Mouse (Mus musculus) megakaryocyte, embryonic 14.5 days (primary cell): ENCODE measurements at regions not wholly inside any gene's neighbourhood (a gene's known extent, or its start where the extent isn't known, plus 50 kb on each side); places are given as distances from the start of the nearest gene placed in this dataset.
"Not testable (repeated sequence)": the region's sequence is repeated elsewhere in the genome, so short reads cannot be mapped to it uniquely, and the experiment has no call there.

Experiments
- H3K27me3 ChIP-seq: replicated peaks from 2 replicates; pipeline ENCODE3; 2012; ENCODE audit warnings: inconsistent platforms
- H3K36me3 ChIP-seq: replicated peaks from 2 replicates; pipeline ENCODE3; 2012; ENCODE audit warnings: low read length, inconsistent platforms, mixed read lengths
- H3K4me1 ChIP-seq: 2 replicates; pipeline ENCODE4 v1.6.1; 2012; ENCODE audit warnings: inconsistent platforms
- H3K4me3 ChIP-seq: replicated peaks from 2 replicates; pipeline ENCODE3; 2012; ENCODE audit warnings: moderate library complexity, mild to moderate bottlenecking, inconsistent platforms
- H3K9me3 ChIP-seq: 2 replicates; pipeline ENCODE4 v1.6.1; 2012; ENCODE audit warnings: inconsistent platforms
- FLI1 ChIP-seq: IDR thresholded peaks from 2 replicates; pipeline ENCODE4 v1.6.1; 2012; ENCODE audit warnings: low read length, inconsistent platforms, mixed read lengths
- GATA1 ChIP-seq: IDR thresholded peaks from 3 replicates; pipeline ENCODE4 v1.6.1; 2012; ENCODE audit warnings: mixed read lengths, low read length, inconsistent platforms, borderline replicate concordance

DNA sequence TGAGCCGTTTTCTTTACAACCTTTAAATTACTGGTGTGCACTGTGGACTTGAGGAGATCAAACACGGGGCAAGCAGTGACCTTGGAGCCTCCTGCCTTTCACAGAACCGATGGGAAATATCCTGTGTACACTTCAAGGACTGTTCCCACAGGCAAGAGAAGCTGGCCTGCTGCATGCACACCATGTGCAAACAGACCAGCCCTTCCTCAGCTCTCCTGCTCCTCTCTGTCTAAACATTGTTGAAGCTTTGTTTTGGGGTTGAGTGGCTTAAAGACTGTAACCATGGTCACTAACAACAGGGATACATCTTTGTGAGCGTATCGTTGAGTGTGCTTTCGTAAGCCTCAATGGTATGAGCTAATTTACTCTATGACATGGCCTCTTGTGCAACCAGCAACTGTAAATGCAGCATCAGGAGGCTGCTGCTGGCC lies 50.2 kb upstream of the Agps start:
- TF ChIP-seq GATA1 (no peak), FLI1 (no peak)
- no peaks in the 10 kb centered on the region for H3K27me3 ChIP-seq
- H3K4me3 ChIP-seq = peak overlapping the region; percentile 4
- H3K4me1 ChIP-seq = peaks cover 66% of the 10 kb centered on the region
- H3K36me3 ChIP-seq = peaks cover 35% of the 10 kb centered on the region
- no peaks in the 10 kb centered on the region for H3K9me3 ChIP-seq

DNA sequence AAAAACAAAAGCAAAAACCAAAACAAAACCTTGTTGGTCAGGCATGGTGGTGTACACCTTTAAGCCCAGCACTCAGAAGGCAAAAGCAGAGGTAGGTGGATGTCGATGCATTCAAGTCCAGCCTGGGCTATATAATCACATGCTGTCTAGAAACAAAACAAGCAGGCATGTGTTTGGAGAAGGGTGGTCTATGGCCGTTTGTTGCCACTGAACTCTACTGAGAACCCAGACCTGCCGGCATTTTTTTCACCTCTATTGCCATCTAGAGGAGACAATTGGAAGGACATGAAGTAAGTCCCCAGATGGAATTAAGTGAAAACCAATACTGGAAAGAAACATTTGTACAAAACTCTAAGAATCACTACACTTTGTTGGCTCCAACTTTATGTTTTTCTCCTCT lies 50.9 kb upstream of the Agps start:
- H3K9me3 ChIP-seq = no peaks in the 10 kb centered on the region
- H3K4me3 ChIP-seq = peak overlapping the region; percentile 62
- TF ChIP-seq GATA1 (no peak), FLI1 (no peak)
- peaks cover 34% of the 10 kb centered on the region for H3K36me3 ChIP-seq
- H3K4me1 ChIP-seq = peaks cover 70% of the 10 kb centered on the region
- H3K27me3 ChIP-seq = no peaks in the 10 kb centered on the region

DNA sequence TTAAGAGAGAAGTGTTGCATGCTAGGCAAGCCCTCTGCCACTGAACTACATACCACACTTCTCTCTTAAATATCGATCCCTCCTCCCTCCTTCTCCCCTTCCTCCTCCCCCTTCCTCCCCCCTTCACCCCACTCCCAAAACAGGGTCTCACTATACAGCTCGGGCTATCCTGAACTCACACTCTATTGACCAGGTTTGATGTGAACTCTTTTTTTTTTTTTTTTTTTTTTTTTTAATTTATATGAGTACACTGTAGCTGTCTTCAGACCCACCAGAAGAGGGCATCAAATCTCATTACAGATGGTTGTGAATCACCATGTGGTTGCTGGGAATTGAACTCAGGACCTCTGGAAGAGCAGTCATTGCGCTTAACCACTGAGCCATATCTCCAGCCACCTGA lies 53.3 kb upstream of the Agps start:
- Histone ChIP-seq H3K4me3 (peak overlapping the region; percentile 90), H3K36me3 (peaks cover 30% of the 10 kb centered on the region), H3K4me1 (peaks cover 87% of the 10 kb centered on the region)
- H3K9me3 ChIP-seq, H3K27me3 ChIP-seq: not testable (repeated sequence)

DNA sequence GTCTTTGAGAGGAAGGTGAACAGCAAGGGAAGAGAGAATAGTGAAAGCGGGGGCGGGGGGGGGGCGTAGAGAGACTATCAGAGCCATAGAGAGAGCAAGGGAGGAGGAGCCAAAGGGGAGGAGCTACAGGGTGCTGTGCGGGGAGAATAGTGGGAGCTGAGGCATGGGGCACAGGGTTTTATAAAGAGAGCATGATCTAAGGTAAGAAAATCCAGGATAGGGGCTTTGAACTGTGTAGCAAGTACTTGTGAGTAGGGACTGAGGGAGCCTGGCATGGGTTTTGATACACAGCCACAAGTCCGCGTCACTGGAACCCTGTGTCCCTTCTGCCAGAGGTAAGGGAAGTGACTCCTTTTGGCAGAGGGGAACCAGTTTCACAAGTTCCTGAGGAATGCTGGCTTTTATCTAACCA lies 54.9 kb upstream of the Agps start:
- Histone ChIP-seq H3K4me1 (peaks cover 97% of the 10 kb centered on the region), H3K4me3 (peak overlapping the region; percentile 90), H3K36me3 (peaks cover 24% of the 10 kb centered on the region), H3K27me3 (no peaks in the 10 kb centered on the region), H3K9me3 (no peaks in the 10 kb centered on the region)
- TF ChIP-seq FLI1 (no peak), GATA1 (no peak)

DNA sequence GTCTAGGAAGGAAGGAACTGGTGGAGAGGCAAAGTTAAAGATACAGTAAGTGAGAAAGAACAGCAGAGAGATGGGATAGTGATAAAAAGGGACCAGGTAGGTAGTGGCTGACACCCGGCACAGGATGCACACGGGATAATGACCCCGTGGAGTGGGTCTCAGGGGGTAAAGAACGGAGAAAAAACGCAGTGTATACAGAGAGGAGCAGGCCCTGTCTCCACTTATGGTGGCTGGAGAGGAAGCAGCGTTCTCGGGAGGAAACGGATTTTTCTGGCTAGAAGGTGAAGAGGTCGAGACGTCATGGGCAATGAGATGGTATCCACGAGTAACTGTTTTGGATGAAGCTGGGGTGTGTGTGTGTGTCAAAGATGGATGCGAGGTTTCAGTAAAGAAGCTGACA lies 55.4 kb upstream of the Agps start:
- H3K4me1 ChIP-seq = peaks cover 97% of the 10 kb centered on the region

DNA sequence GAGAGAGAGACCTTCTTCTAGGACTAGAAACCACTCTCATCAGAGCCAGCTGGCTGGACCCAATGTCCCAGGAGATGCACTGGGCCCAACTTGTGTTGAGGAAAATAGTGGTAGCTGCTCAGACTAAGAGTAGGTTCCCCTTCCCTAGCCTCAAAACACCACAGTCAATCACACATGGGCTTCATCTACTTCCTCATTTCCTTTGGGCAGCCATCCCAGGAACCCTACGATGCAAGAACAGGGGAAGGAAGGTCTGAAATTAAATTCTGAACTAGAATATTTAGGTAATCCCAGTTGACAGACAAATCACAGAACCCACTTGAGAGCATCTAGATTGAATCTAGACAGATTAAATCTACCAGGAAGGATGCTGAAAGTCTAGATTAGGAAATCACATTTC lies 56.8 kb upstream of the Agps start:
- peaks cover 97% of the 10 kb centered on the region for H3K4me1 ChIP-seq
- H3K4me3 ChIP-seq = peak overlapping the region; percentile 62
- H3K36me3 ChIP-seq = peaks cover 9% of the 10 kb centered on the region
- TF ChIP-seq FLI1 (no peak), GATA1 (no peak)
- no peaks in the 10 kb centered on the region for H3K27me3 ChIP-seq
- H3K9me3 ChIP-seq = no peaks in the 10 kb centered on the region

More for the DNA sequence above, 55.4 kb upstream of the Agps start:
- Histone ChIP-seq H3K9me3 (no peaks in the 10 kb centered on the region), H3K36me3 (peaks cover 19% of the 10 kb centered on the region), H3K4me3 (peak overlapping the region; percentile 90), H3K27me3 (no peaks in the 10 kb centered on the region)
- TF ChIP-seq FLI1 (no peak), GATA1 (no peak)

DNA sequence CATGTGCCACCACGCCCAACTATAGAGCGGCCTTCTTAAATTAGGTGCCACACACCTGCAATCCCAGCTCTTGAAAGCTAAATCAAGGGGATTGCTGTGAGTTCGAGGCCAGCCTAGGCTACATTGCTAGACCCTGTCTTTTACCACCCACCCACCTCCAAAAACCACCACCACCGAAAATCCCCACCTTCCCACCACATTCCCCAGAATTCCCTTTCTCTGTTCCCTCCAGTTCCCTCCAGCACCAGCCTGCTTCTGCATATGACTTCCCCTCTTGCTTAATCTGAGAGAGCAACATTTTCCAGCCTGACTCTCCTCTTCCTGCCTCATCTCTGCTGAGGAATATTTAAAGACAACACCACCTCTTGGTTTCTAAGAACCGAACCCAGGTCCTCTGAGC lies 58.5 kb upstream of the Agps start:
- no peaks in the 10 kb centered on the region for H3K9me3 ChIP-seq
- H3K4me3 ChIP-seq = peak overlapping the region; percentile 81
- no peaks in the 10 kb centered on the region for H3K36me3 ChIP-seq
- H3K4me1 ChIP-seq = peaks cover 98% of the 10 kb centered on the region
- TF ChIP-seq FLI1 (no peak), GATA1 (no peak)
- H3K27me3 ChIP-seq = no peaks in the 10 kb centered on the region

DNA sequence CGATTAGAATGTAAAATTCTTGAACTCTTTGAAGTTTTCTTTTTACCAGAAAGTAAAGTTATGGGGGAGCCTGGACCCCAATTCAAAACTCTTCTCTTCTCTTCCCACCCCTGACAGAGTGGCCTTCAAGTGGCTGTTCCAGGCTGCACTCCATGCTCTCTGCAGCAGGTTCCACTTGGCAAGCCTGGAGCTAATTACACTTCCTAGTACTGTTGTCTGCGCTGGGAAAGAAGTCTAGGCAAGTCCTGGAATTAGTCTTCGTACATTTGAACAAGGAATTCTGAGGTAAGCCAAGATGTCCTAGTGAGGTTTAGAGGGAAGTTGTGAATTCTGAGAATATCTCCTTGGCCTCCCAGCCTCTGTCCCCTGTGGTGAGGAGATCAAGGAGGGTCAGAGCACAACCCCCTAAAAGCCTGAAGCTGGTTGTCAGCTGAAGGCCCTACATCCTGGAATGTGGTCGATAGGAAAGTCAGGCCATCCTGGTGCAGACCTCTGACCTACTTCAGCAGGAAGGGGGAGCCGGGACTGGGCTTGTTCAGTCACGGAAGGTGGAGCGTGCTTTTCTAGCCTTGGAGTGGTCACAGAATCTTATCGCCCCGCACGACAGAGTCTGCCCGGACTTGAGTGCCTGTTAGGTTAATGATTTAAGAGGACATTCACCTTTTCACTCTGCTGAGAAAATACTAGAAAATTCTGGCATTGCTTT lies 59.6 kb upstream of the Agps start:
- TF ChIP-seq FLI1 = no peak
- TF ChIP-seq GATA1 = no peak
- peaks cover 98% of the 10 kb centered on the region for H3K4me1 ChIP-seq

DNA sequence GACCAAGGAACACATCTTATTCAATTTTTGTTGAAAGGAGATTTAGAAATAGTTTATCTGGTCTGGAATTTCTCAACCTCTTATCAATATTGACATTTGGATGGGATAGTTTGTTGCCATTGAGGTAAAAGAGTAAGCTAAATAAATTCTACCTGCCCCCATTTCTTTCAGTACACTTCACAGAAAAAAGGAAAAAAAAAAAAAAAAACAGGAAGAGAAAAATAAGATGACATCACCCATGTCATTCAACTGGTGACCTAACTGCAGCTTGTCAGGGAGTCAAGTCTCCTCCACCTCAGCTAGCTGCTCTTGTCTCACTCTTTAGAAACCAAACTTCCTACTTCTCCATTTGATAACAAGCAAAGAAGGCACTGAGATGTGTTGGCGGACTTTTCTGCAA lies 61.3 kb upstream of the Agps start:
- Histone ChIP-seq H3K36me3 (no peaks in the 10 kb centered on the region), H3K4me1 (peaks cover 98% of the 10 kb centered on the region), H3K9me3 (no peaks in the 10 kb centered on the region), H3K4me3 (no peak overlapping the region), H3K27me3 (no peaks in the 10 kb centered on the region)
- no peak for TF ChIP-seq GATA1
- no peak for TF ChIP-seq FLI1

More for the DNA sequence above, 59.6 kb upstream of the Agps start:
- Histone ChIP-seq H3K9me3 (no peaks in the 10 kb centered on the region), H3K36me3 (no peaks in the 10 kb centered on the region), H3K4me3 (peak overlapping the region; percentile 75), H3K27me3 (no peaks in the 10 kb centered on the region)

DNA sequence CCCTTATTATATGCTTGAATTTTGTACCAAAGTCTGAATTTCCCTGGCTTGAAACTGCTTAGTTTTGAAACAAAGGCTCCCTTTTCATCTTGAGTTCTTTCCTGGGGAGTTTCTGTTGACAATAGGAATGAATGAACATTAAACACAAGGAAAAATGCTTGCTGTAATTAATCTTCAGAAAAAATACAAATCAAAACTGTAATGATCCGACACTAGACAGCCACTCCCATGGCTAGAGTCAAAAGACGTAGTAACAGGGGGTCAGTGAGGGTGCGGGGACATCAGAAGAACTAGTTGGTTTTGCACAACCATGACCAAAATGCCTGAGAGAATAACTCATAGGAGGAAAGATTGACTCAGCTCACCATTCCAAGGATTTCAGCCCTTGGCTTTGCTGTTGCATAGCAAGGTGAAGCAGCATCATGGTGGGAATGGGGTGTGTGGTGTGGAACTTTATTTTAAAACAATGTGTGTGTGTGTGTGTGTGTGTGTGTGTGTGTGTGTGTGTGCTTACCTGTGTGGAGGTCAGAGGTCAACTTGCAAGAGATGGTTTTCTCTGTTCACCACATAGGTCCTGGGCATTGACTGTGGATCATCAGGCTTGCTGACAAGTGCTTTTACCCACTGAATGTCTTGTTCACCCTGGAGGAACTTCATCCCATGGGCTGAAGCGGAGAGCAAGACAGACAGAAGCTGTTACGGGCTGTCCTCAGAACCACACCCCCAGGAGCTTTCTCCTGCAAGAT lies 63.2 kb upstream of the Agps start:
- no peaks in the 10 kb centered on the region for H3K9me3 ChIP-seq
- TF ChIP-seq GATA1 (no peak), FLI1 (no peak)
- no peaks in the 10 kb centered on the region for H3K36me3 ChIP-seq
- H3K4me1 ChIP-seq = peaks cover 98% of the 10 kb centered on the region
- H3K27me3 ChIP-seq = no peaks in the 10 kb centered on the region
- no peak overlapping the region for H3K4me3 ChIP-seq
